Mouse (Mus musculus) limb, embryonic 15.5 days (tissue): ENCODE data around the gene Pced1b. TPM values are rescaled to one million over a fixed set of nuclear protein-coding genes. Genes with fewer than 3 reads are reported as not detected.
"Not testable (repeated sequence)": the region's sequence is repeated elsewhere in the genome, so short reads cannot be mapped to it uniquely, and the experiment has no call there.

Experiments
- ATAC-seq: fragments of 200-750 bp; cut with Nextera tagmentation; 2 replicates; pipeline ENCODE4 v1.8.0; 2017; ENCODE audit warnings: low read depth, moderate TSS enrichment; ENCODE audit not compliant: insufficient number of reproducible peaks, low FRiP score, low TSS enrichment
- H3K27ac ChIP-seq: fragments of 300-500 bp; sonication (generic); 2 replicates; pipeline ENCODE4 v1.5.1; 2015; ENCODE audit warnings: moderate library complexity, mild to moderate bottlenecking, inconsistent platforms
- H3K27me3 ChIP-seq: fragments of 300-500 bp; sonication (generic); 2 replicates; pipeline ENCODE4 v1.6.1; 2015; ENCODE audit warnings: inconsistent platforms
- H3K36me3 ChIP-seq: fragments of 300-500 bp; sonication (generic); 2 replicates; pipeline ENCODE4 v1.6.1; 2015; ENCODE audit warnings: inconsistent platforms
- H3K4me1 ChIP-seq: fragments of 300-500 bp; sonication (generic); 2 replicates; pipeline ENCODE4 v1.6.1; 2015; ENCODE audit warnings: inconsistent platforms
- H3K4me2 ChIP-seq: fragments of 300-500 bp; sonication (generic); 2 replicates; pipeline ENCODE4 v1.6.1; 2015; ENCODE audit warnings: mild to moderate bottlenecking, inconsistent platforms
- H3K4me3 ChIP-seq: fragments of 300-500 bp; sonication (generic); 2 replicates; pipeline ENCODE4 v1.5.1; 2015; ENCODE audit warnings: mild to moderate bottlenecking, inconsistent platforms
- H3K9ac ChIP-seq: fragments of 300-500 bp; sonication (generic); 2 replicates; pipeline ENCODE4 v1.6.1; 2015; ENCODE audit warnings: inconsistent platforms
- H3K9me3 ChIP-seq: fragments of 300-500 bp; sonication (generic); 2 replicates; pipeline ENCODE4 v1.6.1; 2016; ENCODE audit warnings: inconsistent platforms
- WGBS: fragments of 180-500 bp; shearing (Covaris S2); methylation state at CpG from one replicate; pipeline ENCODE4 v1.1.7; 2015; 5-methylcytosine and 5-hydroxymethylcytosine counted together
- polyA plus RNA-seq: library from polyadenylated mRNA; unstranded; fragments of >200 nt; fragmentation: Nextera tagmentation; extraction: Ambion mirVana; gene quantifications from 2 replicates; pipeline ENCODE4 v1.2.1, GENCODE M21; 2015

The Pced1b gene
- polyA plus RNA-seq, 1 experiment from 2014 or later = 3.6 TPM

- no peaks in the 10 kb centered on the region for H3K36me3 ChIP-seq
- H3K27ac ChIP-seq = no peak overlapping the region
- no peak overlapping the region for H3K9ac ChIP-seq
- no peak overlapping the region for H3K4me3 ChIP-seq
- peaks cover 5% of the 10 kb centered on the region; the same call in 1 of the 2 replicates for H3K4me1 ChIP-seq
- no peaks in the 10 kb centered on the region for H3K27me3 ChIP-seq
- H3K4me2 ChIP-seq = no peak overlapping the region
- WGBS = 83% methylated on average over 7 of the region's 7 CpGs
- no peak for ATAC-seq
- no peaks in the 10 kb centered on the region for H3K9me3 ChIP-seq
Observed at GRCm38 (mm10) chr15:97368631-97369030, 121.7 kb downstream of the Pced1b start.

- Histone ChIP-seq H3K9ac (no peak overlapping the region), H3K4me2 (no peak overlapping the region), H3K27ac (no peak overlapping the region), H3K4me1 (peaks cover 7% of the 10 kb centered on the region; the same call in 1 of the 2 replicates), H3K27me3 (no peaks in the 10 kb centered on the region), H3K4me3 (no peak overlapping the region), H3K9me3 (no peaks in the 10 kb centered on the region), H3K36me3 (no peaks in the 10 kb centered on the region)
- WGBS = 87% methylated on average over 10 of the region's 10 CpGs
- no peak for ATAC-seq
Observed at GRCm38 (mm10) chr15:97369144-97369543, 122.2 kb downstream of the Pced1b start.

GRCm38 (mm10) chr15:97370880-97371279 is 124.0 kb downstream of the Pced1b start:
- no peak overlapping the region for H3K4me2 ChIP-seq
- no peak overlapping the region for H3K4me3 ChIP-seq
- no peak overlapping the region for H3K27ac ChIP-seq
- H3K36me3 ChIP-seq = no peaks in the 10 kb centered on the region
- no peaks in the 10 kb centered on the region for H3K9me3 ChIP-seq
- peaks cover 7% of the 10 kb centered on the region; the same call in 1 of the 2 replicates for H3K4me1 ChIP-seq
- ATAC-seq = no peak
- 94% methylated on average over 7 of the region's 7 CpGs for WGBS
- no peak overlapping the region for H3K9ac ChIP-seq
- H3K27me3 ChIP-seq = no peaks in the 10 kb centered on the region

GRCm38 (mm10) chr15:97372043-97372442 is 125.1 kb downstream of the Pced1b start:
- not testable (repeated sequence) for H3K4me3 ChIP-seq, H3K9ac ChIP-seq, H3K9me3 ChIP-seq, H3K27ac ChIP-seq, H3K36me3 ChIP-seq, H3K27me3 ChIP-seq, ATAC-seq, H3K4me2 ChIP-seq
- WGBS = 56% methylated on average over 3 of the region's 3 CpGs
- H3K4me1 ChIP-seq = peaks cover 11% of the 10 kb centered on the region; the same call in 1 of the 2 replicates

- H3K36me3 ChIP-seq = no peaks in the 10 kb centered on the region
- no peak overlapping the region for H3K9ac ChIP-seq
- no peak overlapping the region for H3K27ac ChIP-seq
- no peaks in the 10 kb centered on the region for H3K9me3 ChIP-seq
- H3K4me1 ChIP-seq = peaks cover 12% of the 10 kb centered on the region; the same call in 1 of the 2 replicates
- H3K4me3 ChIP-seq = no peak overlapping the region
- no peaks in the 10 kb centered on the region for H3K27me3 ChIP-seq
- WGBS = 65% methylated on average over 6 of the region's 6 CpGs
- ATAC-seq = no peak
- H3K4me2 ChIP-seq = no peak overlapping the region
Observed at GRCm38 (mm10) chr15:97372611-97373131, 125.8 kb downstream of the Pced1b start.

- no peak overlapping the region for H3K27ac ChIP-seq
- WGBS = 15% methylated on average over 25 of the region's 25 CpGs
- peak overlapping the region; percentile 13; the same call in 1 of the 2 replicates for H3K4me3 ChIP-seq
- H3K9ac ChIP-seq = no peak overlapping the region
- H3K9me3 ChIP-seq = no peaks in the 10 kb centered on the region
- no peaks in the 10 kb centered on the region for H3K27me3 ChIP-seq
- no peak for ATAC-seq
- H3K36me3 ChIP-seq = no peaks in the 10 kb centered on the region
- H3K4me2 ChIP-seq = peak overlapping the region; percentile 36
- H3K4me1 ChIP-seq = peaks cover 12% of the 10 kb centered on the region; the same call in 1 of the 2 replicates
Observed at GRCm38 (mm10) chr15:97373203-97374084, 126.5 kb downstream of the Pced1b start.

- Histone ChIP-seq H3K4me1 (peaks cover 12% of the 10 kb centered on the region; the same call in 1 of the 2 replicates), H3K27ac (no peak overlapping the region), H3K9ac (no peak overlapping the region), H3K27me3 (no peaks in the 10 kb centered on the region), H3K4me2 (0 out of 2 replicates have a peak overlapping the region, but pooled peaks have one; percentile 36), H3K36me3 (no peaks in the 10 kb centered on the region), H3K9me3 (no peaks in the 10 kb centered on the region), H3K4me3 (no peak overlapping the region)
- WGBS = 58% methylated on average over 8 of the region's 8 CpGs
- no peak for ATAC-seq
Observed at GRCm38 (mm10) chr15:97374085-97374844, 127.4 kb downstream of the Pced1b start.

GRCm38 (mm10) chr15:97374845-97375720 is 128.2 kb downstream of the Pced1b start:
- no peaks in the 10 kb centered on the region for H3K36me3 ChIP-seq
- no peak overlapping the region for H3K4me3 ChIP-seq
- no peak for ATAC-seq
- 80% methylated on average over 15 of the region's 15 CpGs for WGBS
- no peak overlapping the region for H3K9ac ChIP-seq
- H3K4me2 ChIP-seq = no peak overlapping the region
- H3K4me1 ChIP-seq = peaks cover 12% of the 10 kb centered on the region; the same call in 1 of the 2 replicates
- H3K27ac ChIP-seq = no peak overlapping the region
- no peaks in the 10 kb centered on the region for H3K9me3 ChIP-seq
- no peaks in the 10 kb centered on the region for H3K27me3 ChIP-seq

GRCm38 (mm10) chr15:97376081-97376742 is 129.3 kb downstream of the Pced1b start:
- no peak for ATAC-seq
- WGBS = 42% methylated on average over 7 of the region's 7 CpGs
- H3K9me3 ChIP-seq = no peaks in the 10 kb centered on the region
- H3K4me2 ChIP-seq = no peak overlapping the region
- peaks cover 12% of the 10 kb centered on the region; the same call in 1 of the 2 replicates for H3K4me1 ChIP-seq
- H3K4me3 ChIP-seq = no peak overlapping the region
- no peak overlapping the region for H3K9ac ChIP-seq
- H3K36me3 ChIP-seq = no peaks in the 10 kb centered on the region
- no peaks in the 10 kb centered on the region for H3K27me3 ChIP-seq
- no peak overlapping the region for H3K27ac ChIP-seq

GRCm38 (mm10) chr15:97376792-97377222 is 129.9 kb downstream of the Pced1b start:
- Histone ChIP-seq H3K9ac (no peak overlapping the region), H3K4me3 (no peak overlapping the region), H3K27ac (no peak overlapping the region), H3K27me3 (no peaks in the 10 kb centered on the region), H3K36me3 (no peaks in the 10 kb centered on the region), H3K4me2 (no peak overlapping the region), H3K4me1 (peaks cover 12% of the 10 kb centered on the region; the same call in 1 of the 2 replicates), H3K9me3 (no peaks in the 10 kb centered on the region)
- 0 out of 2 replicates have a peak, but pooled peaks have one; percentile 30 for ATAC-seq
- 29% methylated on average over 19 of the region's 19 CpGs for WGBS
